Mouse (Mus musculus): ENCODE data around the gene Apol9a. TPM values are rescaled to one million over a fixed set of nuclear protein-coding genes. Genes with fewer than 3 reads are reported as not detected.

Gene Apol9a
- polyA plus RNA-seq, 1 experiment from 2014 or later = not detected

GRCm38 (mm10) chr15:77356248-77356810, 54.6 kb downstream of the Apol9a start:
- Histone ChIP-seq H3K4me3 (peak overlapping the region; percentile 30), H3K4me1 (peaks cover 73% of the 10 kb centered on the region), H3K36me3 (replicated peaks) (no peaks in the 10 kb centered on the region), H3K27me3 (replicated peaks; ENCODE audit: low read depth, poor library complexity, severe bottlenecking) (0 out of 2 replicates have a peak, but pooled peaks cover 7% of the 10 kb centered on the region), H3K27ac (replicated peaks) (peak overlapping the region; percentile 49), H3K9me3 (no peaks in the 10 kb centered on the region)
- DNase-seq (ENCODE audit: low spot score) = peak; percentile 63
- 13% methylated on average over 11 of the region's 11 CpGs for WGBS

DNA sequence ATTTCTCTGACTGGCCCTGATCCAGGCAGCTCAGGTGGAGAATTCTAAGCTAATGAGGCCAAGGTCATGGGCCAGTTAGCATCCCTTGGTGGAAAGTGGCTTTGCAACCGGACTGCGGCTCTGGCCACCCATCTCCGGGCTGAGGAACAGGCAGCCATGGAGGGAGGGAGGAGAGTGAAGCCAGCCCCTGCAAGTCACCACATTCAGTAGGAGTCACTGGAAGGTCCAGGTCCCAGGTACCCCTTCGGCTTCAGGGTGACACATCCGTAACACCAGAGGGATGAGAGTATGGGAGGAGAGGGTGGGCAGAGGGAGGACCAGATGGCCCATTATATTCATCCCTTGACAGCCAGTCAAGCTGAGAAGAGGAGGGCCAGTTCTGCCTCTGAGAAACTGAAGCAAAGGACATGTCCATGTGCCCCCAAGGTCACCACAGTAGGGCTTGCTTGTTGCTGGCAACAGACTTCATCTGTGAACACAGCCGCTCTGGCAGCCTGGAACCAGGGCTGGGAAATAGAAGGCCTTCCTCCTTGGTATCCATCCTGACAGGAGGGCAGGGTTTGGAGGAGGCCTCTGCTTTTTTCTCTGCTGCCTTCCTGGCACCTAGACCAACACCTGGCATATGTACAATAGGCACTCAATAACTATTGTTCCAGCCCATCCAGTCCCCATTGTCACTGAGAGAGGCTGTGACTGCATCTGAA, 55.9 kb downstream of the Apol9a start:
- H3K4me3 ChIP-seq = no peak overlapping the region
- 74% methylated on average over 6 of the region's 6 CpGs for WGBS
- H3K9me3 ChIP-seq = no peaks in the 10 kb centered on the region
- no peaks in the 10 kb centered on the region for H3K36me3 ChIP-seq (replicated peaks)
- DNase-seq (ENCODE audit: low spot score) = no peak
- H3K27ac ChIP-seq (replicated peaks) = peak overlapping the region; percentile 74
- peaks cover 70% of the 10 kb centered on the region for H3K4me1 ChIP-seq
- H3K27me3 ChIP-seq (replicated peaks; ENCODE audit: low read depth, poor library complexity, severe bottlenecking) = 0 out of 2 replicates have a peak, but pooled peaks cover 7% of the 10 kb centered on the region

- 60% methylated on average over 4 of the region's 4 CpGs for WGBS
- H3K27ac ChIP-seq (replicated peaks) = peak overlapping the region; percentile 74
Observed at GRCm38 (mm10) chr15:77354496-77354847, 56.5 kb downstream of the Apol9a start.

More at GRCm38 (mm10) chr15:77354496-77354847, 56.5 kb downstream of the Apol9a start:
- H3K4me3 ChIP-seq = no peak overlapping the region
- H3K27me3 ChIP-seq (replicated peaks; ENCODE audit: low read depth, poor library complexity, severe bottlenecking) = 0 out of 2 replicates have a peak, but pooled peaks cover 7% of the 10 kb centered on the region
- peaks cover 65% of the 10 kb centered on the region for H3K4me1 ChIP-seq
- no peaks in the 10 kb centered on the region for H3K36me3 ChIP-seq (replicated peaks)
- H3K9me3 ChIP-seq = no peaks in the 10 kb centered on the region
- no peak for DNase-seq (ENCODE audit: low spot score)

Other genes with a start within 250 kb of the Apol9a start
- 60.7 and 61.9 TPM in 2 replicates for gene Rbfox2, start 104.1 kb downstream of the Apol9a start, polyA plus RNA-seq (2016; fragmentation: Nextera tagmentation; extraction: Ambion mirVana)
- not detected in 2 replicates for gene Apol7a, start 12.0 kb downstream of the Apol9a start, polyA plus RNA-seq (2016; fragmentation: Nextera tagmentation; extraction: Ambion mirVana)
- not detected in 2 replicates for gene Apol7b, start 36.4 kb upstream of the Apol9a start, polyA plus RNA-seq (2016; fragmentation: Nextera tagmentation; extraction: Ambion mirVana)
- gene Apol10a, start 65.9 kb upstream of the Apol9a start, polyA plus RNA-seq (2016; fragmentation: Nextera tagmentation; extraction: Ambion mirVana) = not detected in 2 replicates
- gene Apol11a, start 97.1 kb upstream of the Apol9a start, polyA plus RNA-seq (2016; fragmentation: Nextera tagmentation; extraction: Ambion mirVana) = not detected in 2 replicates
- not detected in 2 replicates for gene Apol7c, start 122.2 kb upstream of the Apol9a start, polyA plus RNA-seq (2016; fragmentation: Nextera tagmentation; extraction: Ambion mirVana)
- not detected in 2 replicates for gene 1700025B11Rik, start 150.8 kb upstream of the Apol9a start, polyA plus RNA-seq (2016; fragmentation: Nextera tagmentation; extraction: Ambion mirVana)
- 0.06 and 0.12 TPM in 2 replicates for gene Apol10b, start 185.0 kb upstream of the Apol9a start, polyA plus RNA-seq (2016; fragmentation: Nextera tagmentation; extraction: Ambion mirVana)
- gene Gm36245, start 188.1 kb upstream of the Apol9a start, polyA plus RNA-seq (2016; fragmentation: Nextera tagmentation; extraction: Ambion mirVana) = not detected in 2 replicates
- not detected in 2 replicates for gene Apol11b, start 232.2 kb upstream of the Apol9a start, polyA plus RNA-seq (2016; fragmentation: Nextera tagmentation; extraction: Ambion mirVana)